Mouse (Mus musculus) cerebellum, adult 2 months (tissue): ENCODE results near the gene Cep131. TPM values are rescaled to one million over a fixed set of nuclear protein-coding genes. Genes with fewer than 3 reads are reported as not detected.

Experiments
- DNase-seq, 2 experiments: peaks; one replicate each; pipeline ENCODE4 v3.0.0; 2021
- H3K27ac ChIP-seq: fragments of 200-500 bp; 2 replicates; pipeline ENCODE4 v1.5.1; 2012; ENCODE audit warnings: low read length, control low read depth, inconsistent platforms; ENCODE audit not compliant: insufficient read depth
- H3K27me3 ChIP-seq: fragments of 200-500 bp; 2 replicates; pipeline ENCODE4 v1.6.1; 2012; ENCODE audit warnings: inconsistent platforms, mild to moderate bottlenecking, low read length, moderate library complexity; ENCODE audit not compliant: control insufficient read depth, insufficient read depth
- H3K4me1 ChIP-seq: fragments of 200-500 bp; 2 replicates; pipeline ENCODE4 v1.6.1; 2011; ENCODE audit warnings: low read length; ENCODE audit not compliant: control insufficient read depth, insufficient read depth
- H3K4me3 ChIP-seq: fragments of 200-500 bp; replicated peaks from 2 replicates; pipeline ENCODE3; 2011; ENCODE audit warnings: mild to moderate bottlenecking, low read depth, low read length, control low read depth; ENCODE audit not compliant: insufficient read depth
- CTCF ChIP-seq: fragments of 200-500 bp; IDR thresholded peaks from 2 replicates; pipeline ENCODE4 v1.5.1; 2011; ENCODE audit warnings: low read depth, mild to moderate bottlenecking, control low read depth, low read length, moderate library complexity, borderline replicate concordance; ENCODE audit not compliant: insufficient read depth
- POLR2A ChIP-seq: fragments of 200-500 bp; IDR thresholded peaks from 2 replicates; pipeline ENCODE4 v1.6.1; 2011; ENCODE audit warnings: low read length, control low read depth, borderline replicate concordance; ENCODE audit not compliant: insufficient read depth
- WGBS: fragments of 180-500 bp; shearing (Covaris S2); methylation state at CpG from one replicate; pipeline ENCODE4 v1.1.7; 2018; 5-methylcytosine and 5-hydroxymethylcytosine counted together
- polyA plus RNA-seq: library from polyadenylated mRNA; depleted of rRNA; stranded (reverse); fragments of >200 nt; gene quantifications from 2 replicates; pipeline ENCODE4 v1.2.3, GENCODE M21; 2012

Cep131 gene
- polyA plus RNA-seq, 1 experiment = 33.0 TPM

GRCm38 (mm10) chr11:120120642-120121420 lies 34.2 kb upstream of the Cep131 start:
- Histone ChIP-seq H3K27me3 (no peaks in the 10 kb centered on the region), H3K4me3 (no peak overlapping the region), H3K4me1 (peaks cover 31% of the 10 kb centered on the region), H3K27ac (peak overlapping the region; percentile 65)
- peak; percentile 76 to 80 for DNase-seq
- 14% methylated on average over 17 of the region's 17 CpGs for WGBS
- TF ChIP-seq CTCF (peak; percentile 64), POLR2A (no peak)

GRCm38 (mm10) chr11:120119936-120120541 lies 33.4 kb upstream of the Cep131 start:
- TF ChIP-seq CTCF = no peak
- no peak for TF ChIP-seq POLR2A
- 35% methylated on average over 10 of the region's 10 CpGs for WGBS

DNA sequence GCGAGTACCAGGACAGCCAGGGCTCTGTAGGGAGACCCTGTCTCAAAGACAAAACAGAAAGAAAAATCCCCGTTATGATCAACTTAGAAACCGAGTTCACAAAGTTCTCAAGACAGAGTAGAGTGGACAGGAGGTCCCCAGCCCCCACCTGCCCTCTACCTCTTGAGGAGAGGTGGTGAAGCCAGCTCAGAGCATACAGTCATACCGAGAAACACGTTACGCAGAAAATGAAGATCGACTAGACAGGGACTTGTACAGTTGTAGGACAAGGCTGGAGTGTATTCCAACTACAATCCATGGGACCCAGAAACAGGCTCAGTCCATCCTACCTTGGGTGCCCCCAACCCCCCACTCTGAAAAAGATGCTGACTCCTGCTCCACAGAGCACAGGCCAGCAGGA lies 32.5 kb upstream of the Cep131 start:
- H3K4me3 ChIP-seq = no peak overlapping the region
- 95% methylated on average over 7 of the region's 7 CpGs for WGBS
- DNase-seq = no peak
- H3K4me1 ChIP-seq = peaks cover 31% of the 10 kb centered on the region
- no peak for TF ChIP-seq CTCF
- TF ChIP-seq POLR2A = no peak
- H3K27me3 ChIP-seq = no peaks in the 10 kb centered on the region
- H3K27ac ChIP-seq = no peak overlapping the region

More at GRCm38 (mm10) chr11:120119936-120120541, 33.4 kb upstream of the Cep131 start:
- no peak for DNase-seq
- H3K4me1 ChIP-seq = peaks cover 31% of the 10 kb centered on the region
- no peak overlapping the region for H3K27ac ChIP-seq
- no peaks in the 10 kb centered on the region for H3K27me3 ChIP-seq
- no peak overlapping the region for H3K4me3 ChIP-seq

DNA sequence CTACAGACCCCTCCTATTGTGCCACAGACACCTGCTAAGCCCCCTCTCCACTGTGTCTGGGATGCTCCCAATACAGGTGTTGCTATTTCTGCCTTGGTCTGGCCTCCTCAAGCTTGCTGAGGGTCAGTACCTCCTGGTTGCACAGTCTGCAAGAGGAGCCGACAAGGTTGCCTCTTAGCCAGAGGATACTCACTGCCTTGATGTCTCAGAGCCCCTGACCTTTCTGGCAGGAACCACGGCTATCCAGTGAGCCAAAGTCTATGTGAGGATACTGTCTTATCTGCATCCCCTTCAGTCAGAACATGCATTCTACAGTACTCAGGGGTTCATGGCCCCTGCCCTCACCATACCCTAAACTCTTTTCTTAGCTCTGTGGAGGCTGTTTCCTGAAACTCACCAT lies 31.0 kb upstream of the Cep131 start:
- WGBS = 93% methylated on average over 2 of the region's 2 CpGs
- DNase-seq = no peak
- H3K27me3 ChIP-seq = no peaks in the 10 kb centered on the region
- H3K4me3 ChIP-seq = no peak overlapping the region
- no peak for TF ChIP-seq POLR2A
- no peak for TF ChIP-seq CTCF
- H3K27ac ChIP-seq = no peak overlapping the region
- peaks cover 32% of the 10 kb centered on the region for H3K4me1 ChIP-seq

DNA sequence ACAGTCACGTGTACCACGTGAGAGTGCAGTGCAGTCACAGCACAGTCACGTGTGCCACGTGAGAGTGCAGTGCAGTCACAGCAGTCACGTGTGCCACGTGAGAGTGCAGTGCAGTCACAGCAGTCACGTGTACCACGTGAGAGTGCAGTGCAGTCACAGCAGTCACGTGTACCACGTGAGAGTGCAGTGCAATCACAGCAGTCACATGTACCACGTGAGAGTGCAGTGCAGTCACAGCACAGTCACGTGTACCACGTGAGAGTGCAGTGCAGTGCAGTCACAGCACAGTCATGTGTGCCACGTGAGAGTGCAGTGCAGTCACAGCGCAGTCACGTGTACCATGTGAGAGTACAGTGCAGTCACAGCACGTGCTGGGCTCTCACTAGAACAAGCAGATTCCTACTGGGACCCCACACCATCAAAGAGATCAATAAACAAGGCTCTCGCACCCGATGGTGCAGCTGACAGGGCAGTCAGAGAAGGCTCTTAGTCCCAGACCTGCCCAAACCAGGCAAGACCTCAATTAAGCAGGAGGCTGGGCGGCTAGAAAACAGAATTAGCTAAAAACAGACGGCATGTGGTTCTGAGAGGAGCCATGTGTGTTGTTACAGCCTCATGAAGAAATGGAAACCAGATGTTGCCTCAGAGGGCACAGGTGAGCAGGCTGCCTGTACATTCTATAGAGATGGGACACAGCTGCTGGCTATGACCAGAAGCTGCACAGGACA lies 28.0 kb upstream of the Cep131 start:
- DNase-seq = no peak

GRCm38 (mm10) chr11:120112136-120112535 lies 25.5 kb upstream of the Cep131 start:
- no peak for DNase-seq
- Histone ChIP-seq H3K4me1 (peaks cover 8% of the 10 kb centered on the region), H3K4me3 (no peak overlapping the region), H3K27ac (no peak overlapping the region), H3K27me3 (no peaks in the 10 kb centered on the region)
- 33% methylated on average over 4 of the region's 4 CpGs for WGBS
- TF ChIP-seq POLR2A (no peak), CTCF (no peak)

More for the DNA sequence above, 28.0 kb upstream of the Cep131 start:
- no peak overlapping the region for H3K4me3 ChIP-seq
- H3K27me3 ChIP-seq = no peaks in the 10 kb centered on the region
- TF ChIP-seq POLR2A (no peak), CTCF (no peak)
- 96% methylated on average over 21 of the region's 21 CpGs for WGBS
- H3K27ac ChIP-seq = no peak overlapping the region
- H3K4me1 ChIP-seq = peaks cover 11% of the 10 kb centered on the region

- Histone ChIP-seq H3K4me3 (no peak overlapping the region), H3K27me3 (no peaks in the 10 kb centered on the region), H3K4me1 (peaks cover 8% of the 10 kb centered on the region), H3K27ac (no peak overlapping the region)
- WGBS = 21% methylated on average over 2 of the region's 2 CpGs
- peak; percentile 54 to 66 for DNase-seq
- TF ChIP-seq POLR2A (no peak), CTCF (peak; percentile 97)
These were observed 24.4 kb upstream of the Cep131 start for GRCm38 (mm10) chr11:120111033-120111432.

GRCm38 (mm10) chr11:120110554-120110953 lies 23.9 kb upstream of the Cep131 start:
- no peak overlapping the region for H3K27ac ChIP-seq
- TF ChIP-seq POLR2A (no peak), CTCF (peak; percentile 55; the same call in 1 of the 2 replicates)
- peaks cover 8% of the 10 kb centered on the region for H3K4me1 ChIP-seq
- no peak for DNase-seq
- 67% methylated on average over 7 of the region's 7 CpGs for WGBS
- H3K4me3 ChIP-seq = no peak overlapping the region
- H3K27me3 ChIP-seq = no peaks in the 10 kb centered on the region
